Mouse (Mus musculus) lung, embryonic 14.5 days (tissue): ENCODE measurements around the gene Dab2. TPM values are rescaled to one million over a fixed set of nuclear protein-coding genes. Genes with fewer than 3 reads are reported as not detected.

Source experiments
- ATAC-seq: fragments of 200-750 bp; cut with Nextera tagmentation; 2 replicates; pipeline ENCODE4 v1.8.0; 2017; ENCODE audit warnings: mild to moderate bottlenecking, moderate TSS enrichment, moderate library complexity; ENCODE audit not compliant: insufficient read depth
- DNase-seq: peaks from one replicate; pipeline ENCODE4 v3.0.0-alpha.2; 2015
- H3K27ac ChIP-seq: fragments of 300-500 bp; sonication (generic); 2 replicates; pipeline ENCODE4 v1.5.1; 2014; ENCODE audit warnings: low read depth, mild to moderate bottlenecking, moderate library complexity
- H3K27me3 ChIP-seq: fragments of 300-500 bp; sonication (generic); 2 replicates; pipeline ENCODE4 v1.6.1; 2014; ENCODE audit warnings: low read length, control low read depth; ENCODE audit not compliant: insufficient read depth
- H3K36me3 ChIP-seq: fragments of 300-500 bp; sonication (generic); 2 replicates; pipeline ENCODE4 v1.6.1; 2014; ENCODE audit warnings: control low read depth; ENCODE audit not compliant: insufficient read depth
- H3K4me1 ChIP-seq: fragments of 300-500 bp; sonication (generic); 2 replicates; pipeline ENCODE4 v1.6.1; 2014; ENCODE audit warnings: antibody characterized with exemption, control low read depth; ENCODE audit not compliant: insufficient read depth
- H3K4me2 ChIP-seq: fragments of 300-500 bp; sonication (generic); 2 replicates; pipeline ENCODE4 v1.6.1; 2014; ENCODE audit warnings: mild to moderate bottlenecking
- H3K4me3 ChIP-seq: fragments of 300-500 bp; sonication (generic); 2 replicates; pipeline ENCODE4 v1.5.1; 2014; ENCODE audit warnings: low read depth, low read length
- H3K9ac ChIP-seq: fragments of 300-500 bp; sonication (generic); 2 replicates; pipeline ENCODE4 v1.6.1; 2014
- H3K9me3 ChIP-seq: fragments of 300-500 bp; sonication (generic); 2 replicates; pipeline ENCODE4 v1.6.1; 2016; ENCODE audit warnings: low read depth, low read length, control low read depth
- CTCF ChIP-seq: IDR thresholded peaks from 2 replicates; pipeline ENCODE4 v1.5.1; 2016; ENCODE audit warnings: antibody characterized with exemption, low read depth
- WGBS: fragments of 180-500 bp; shearing (Covaris S2); extraction: QIAGEN DNeasy Blood & Tissue Kit; methylation state at CpG from one replicate; pipeline ENCODE4 v1.1.7; 2014; 5-methylcytosine and 5-hydroxymethylcytosine counted together
- polyA plus RNA-seq: library from polyadenylated mRNA; unstranded; fragments of >200 nt; fragmentation: Nextera tagmentation; extraction: Ambion mirVana; gene quantifications from 2 replicates; pipeline ENCODE4 v1.2.1, GENCODE M21; 2014

The Dab2 gene
- polyA plus RNA-seq, 1 experiment from 2014 or later = 50.0 TPM

DNA sequence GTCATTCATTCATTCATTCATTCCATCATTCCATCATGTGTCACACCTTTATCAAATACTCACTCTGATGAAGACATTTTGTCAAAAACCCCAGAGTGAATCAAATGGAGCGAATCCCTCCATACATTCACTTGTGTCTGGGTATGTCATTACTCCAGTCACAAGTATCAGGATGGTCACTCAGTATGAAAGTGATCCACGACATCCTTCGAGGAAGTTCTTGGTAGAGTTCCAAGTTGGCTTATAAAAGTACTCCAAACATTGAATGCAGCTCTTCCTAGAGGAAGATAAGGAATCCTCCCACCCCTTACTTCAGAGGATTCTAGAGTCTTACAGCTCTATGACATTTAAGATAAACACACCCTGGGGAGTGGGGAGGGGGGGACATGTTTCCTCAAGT lies 10.0 kb downstream of the Dab2 start:
- Histone ChIP-seq H3K27ac (no peak overlapping the region), H3K27me3 (no peaks in the 10 kb centered on the region), H3K9ac (no peak overlapping the region), H3K36me3 (no peaks in the 10 kb centered on the region), H3K4me2 (no peak overlapping the region), H3K4me1 (no peaks in the 10 kb centered on the region), H3K4me3 (no peak overlapping the region), H3K9me3 (no peaks in the 10 kb centered on the region)
- 57% methylated on average over 3 of the region's 3 CpGs for WGBS
- ATAC-seq = peak; percentile 65
- TF ChIP-seq CTCF = no peak
- peak; percentile 79 for DNase-seq

DNA sequence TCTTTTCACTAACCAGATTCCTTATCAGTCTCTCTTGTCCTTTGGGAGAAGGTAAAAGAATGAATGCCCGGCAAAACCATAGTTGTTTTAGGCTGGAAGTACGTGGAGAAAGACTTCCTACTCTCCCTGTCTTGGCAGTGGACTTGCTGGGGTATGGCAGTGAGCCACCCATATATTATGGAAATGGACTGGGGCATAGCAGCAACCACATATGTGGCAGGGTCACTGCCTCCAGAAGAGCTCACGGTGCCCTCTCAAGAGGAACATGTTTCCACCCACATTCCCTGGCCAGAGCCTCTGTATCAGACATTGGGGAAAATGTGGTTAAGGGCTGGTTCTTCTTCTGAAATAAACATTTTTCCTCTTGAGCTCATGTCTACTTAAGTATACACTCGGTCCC lies 10.8 kb downstream of the Dab2 start:
- no peak for ATAC-seq
- DNase-seq = no peak
- Histone ChIP-seq H3K36me3 (no peaks in the 10 kb centered on the region), H3K27ac (no peak overlapping the region), H3K9me3 (no peaks in the 10 kb centered on the region), H3K4me1 (no peaks in the 10 kb centered on the region), H3K27me3 (no peaks in the 10 kb centered on the region), H3K4me3 (no peak overlapping the region), H3K9ac (no peak overlapping the region), H3K4me2 (no peak overlapping the region)
- no peak for TF ChIP-seq CTCF
- WGBS = 74% methylated on average over 4 of the region's 4 CpGs

DNA sequence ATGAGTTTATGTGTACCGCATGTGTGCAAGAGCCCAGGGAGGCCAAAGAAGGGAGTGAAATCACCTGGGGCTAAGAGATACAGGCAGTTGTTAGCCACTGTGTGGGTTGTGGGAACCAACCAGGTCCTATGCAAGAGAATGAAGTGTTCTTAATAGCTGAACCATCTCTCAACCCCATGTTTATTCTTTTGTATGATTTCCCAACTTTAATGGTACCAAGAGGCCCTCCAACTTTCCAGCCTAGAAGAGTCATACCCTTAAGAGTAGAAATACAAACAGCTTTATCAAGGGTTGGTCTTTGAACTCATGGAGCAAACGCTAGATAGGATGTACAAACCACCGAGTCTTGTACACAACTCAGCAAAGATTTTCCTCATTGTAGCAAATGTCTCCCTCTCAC lies 12.8 kb downstream of the Dab2 start:
- no peak overlapping the region for H3K9ac ChIP-seq
- H3K4me1 ChIP-seq = no peaks in the 10 kb centered on the region
- ATAC-seq (no peak), DNase-seq (no peak)
- H3K9me3 ChIP-seq = no peaks in the 10 kb centered on the region
- no peaks in the 10 kb centered on the region for H3K36me3 ChIP-seq
- H3K27ac ChIP-seq = no peak overlapping the region
- 66% methylated on average over 3 of the region's 3 CpGs for WGBS
- H3K4me3 ChIP-seq = no peak overlapping the region
- no peak overlapping the region for H3K4me2 ChIP-seq
- TF ChIP-seq CTCF = no peak
- H3K27me3 ChIP-seq = no peaks in the 10 kb centered on the region

DNA sequence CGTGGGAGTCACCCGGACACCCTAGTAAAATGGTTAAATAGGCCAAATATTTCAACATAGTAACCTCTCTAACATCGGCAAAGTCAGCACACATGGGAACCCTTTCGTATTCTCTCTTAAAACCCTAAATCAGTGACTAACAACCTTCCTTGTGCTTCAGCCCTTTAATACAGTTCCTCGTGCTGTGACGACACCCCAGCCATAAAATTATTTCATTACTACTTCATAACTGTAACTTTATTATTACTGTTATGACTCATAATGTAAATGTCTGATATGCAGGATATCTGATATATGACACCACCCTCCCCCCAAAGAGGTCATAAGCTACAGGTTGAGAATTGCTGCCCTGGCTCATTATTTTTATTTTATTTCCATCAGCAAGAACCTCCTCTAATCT lies 19.8 kb downstream of the Dab2 start:
- Histone ChIP-seq H3K9me3 (no peaks in the 10 kb centered on the region), H3K36me3 (no peaks in the 10 kb centered on the region), H3K27me3 (no peaks in the 10 kb centered on the region), H3K4me1 (0 out of 2 replicates have a peak, but pooled peaks cover 4% of the 10 kb centered on the region), H3K9ac (no peak overlapping the region), H3K4me2 (no peak overlapping the region), H3K27ac (no peak overlapping the region), H3K4me3 (no peak overlapping the region)
- no peak for ATAC-seq
- WGBS = 81% methylated on average over 6 of the region's 6 CpGs
- DNase-seq = no peak
- no peak for TF ChIP-seq CTCF

DNA sequence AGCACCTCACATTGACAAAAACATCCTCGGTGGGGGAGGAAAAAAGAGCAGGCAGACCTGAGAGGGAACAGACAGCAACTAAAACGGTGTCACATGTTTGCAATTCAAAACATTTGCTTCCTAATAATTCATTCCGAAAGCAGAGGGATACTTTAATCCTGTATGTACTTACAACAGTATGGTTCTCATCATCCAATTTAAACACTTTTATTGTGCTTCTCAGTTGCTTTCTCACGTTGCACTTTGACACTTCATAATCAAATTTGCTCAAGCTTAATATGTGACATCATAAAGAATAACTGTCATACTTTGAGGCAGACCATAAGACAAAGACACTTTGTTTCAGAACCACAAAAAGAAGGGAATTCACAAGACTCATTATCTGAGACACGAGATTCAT lies 20.9 kb downstream of the Dab2 start:
- WGBS = 25% methylated on average over 5 of the region's 5 CpGs
- Histone ChIP-seq H3K4me3 (no peak overlapping the region), H3K9me3 (no peaks in the 10 kb centered on the region), H3K27ac (no peak overlapping the region), H3K4me2 (no peak overlapping the region), H3K4me1 (0 out of 2 replicates have a peak, but pooled peaks cover 4% of the 10 kb centered on the region), H3K36me3 (no peaks in the 10 kb centered on the region), H3K27me3 (no peaks in the 10 kb centered on the region), H3K9ac (no peak overlapping the region)
- TF ChIP-seq CTCF = no peak
- DNase-seq (no peak), ATAC-seq (no peak)

DNA sequence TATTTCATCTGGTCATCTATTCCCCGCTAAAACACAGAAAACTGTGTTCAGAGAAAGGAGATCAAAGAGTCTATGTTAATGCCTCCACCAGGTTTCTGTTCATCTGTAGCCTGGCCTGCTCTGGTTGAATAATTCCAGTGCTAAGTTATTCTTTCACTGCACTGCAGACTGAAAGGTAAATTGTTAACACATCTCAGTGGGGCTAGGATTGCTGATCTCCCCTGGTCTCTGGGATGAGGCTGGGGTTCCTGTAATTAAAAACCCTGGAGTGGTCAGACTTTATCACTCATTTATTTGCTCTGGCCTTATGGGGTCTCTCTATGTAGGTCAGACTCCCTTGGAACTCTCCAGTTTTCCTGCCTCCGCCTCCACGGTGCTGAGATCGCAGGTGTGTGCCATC lies 21.7 kb downstream of the Dab2 start:
- Histone ChIP-seq H3K9me3 (no peaks in the 10 kb centered on the region), H3K4me2 (no peak overlapping the region), H3K27ac (no peak overlapping the region), H3K9ac (no peak overlapping the region), H3K27me3 (no peaks in the 10 kb centered on the region), H3K4me1 (0 out of 2 replicates have a peak, but pooled peaks cover 4% of the 10 kb centered on the region), H3K36me3 (no peaks in the 10 kb centered on the region), H3K4me3 (no peak overlapping the region)
- ATAC-seq = no peak
- 61% methylated on average over 4 of the region's 4 CpGs for WGBS
- no peak for DNase-seq
- TF ChIP-seq CTCF = no peak

DNA sequence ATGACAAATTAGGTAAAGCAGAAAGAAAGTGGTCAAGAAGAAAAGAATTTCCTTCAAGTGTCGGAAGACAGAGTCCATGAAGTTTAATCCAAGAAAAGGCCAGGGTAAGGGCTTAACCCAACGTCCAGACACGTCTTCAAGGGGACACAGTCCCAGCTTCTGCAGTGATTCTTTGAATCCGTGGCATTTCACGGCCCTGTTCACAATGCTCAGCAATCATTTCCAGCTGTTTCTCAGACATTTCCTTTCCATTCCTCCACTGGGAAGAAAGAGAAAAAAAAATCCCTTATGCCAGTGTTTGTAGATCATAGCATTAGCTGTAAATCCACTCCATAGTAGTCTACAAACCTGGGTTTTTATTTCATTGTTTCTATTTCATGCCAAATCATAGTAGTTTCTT lies 22.7 kb downstream of the Dab2 start:
- ATAC-seq (no peak), DNase-seq (no peak)
- Histone ChIP-seq H3K4me2 (no peak overlapping the region), H3K27ac (no peak overlapping the region), H3K4me1 (0 out of 2 replicates have a peak, but pooled peaks cover 4% of the 10 kb centered on the region), H3K9ac (no peak overlapping the region), H3K9me3 (no peaks in the 10 kb centered on the region), H3K36me3 (no peaks in the 10 kb centered on the region), H3K4me3 (no peak overlapping the region), H3K27me3 (no peaks in the 10 kb centered on the region)
- no peak for TF ChIP-seq CTCF
- WGBS = 39% methylated on average over 5 of the region's 5 CpGs

DNA sequence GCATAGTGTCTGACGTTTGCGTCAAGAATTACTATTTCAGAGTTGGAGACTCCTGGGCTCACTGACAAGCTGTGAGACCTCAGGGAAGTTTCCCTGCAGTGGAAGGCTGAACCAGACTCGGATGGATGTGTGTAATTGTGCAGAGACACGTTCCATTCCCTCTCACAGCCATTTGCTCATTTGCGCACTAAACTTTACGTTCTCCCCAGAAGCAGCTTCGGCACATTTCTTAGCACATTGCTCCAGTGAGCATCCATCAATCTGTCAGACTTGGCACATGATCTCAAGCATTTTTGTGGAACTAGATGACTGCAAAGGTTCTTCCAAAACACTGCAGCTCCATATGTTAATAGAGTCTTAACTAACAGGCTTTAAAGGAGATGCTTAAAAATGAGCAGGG lies 24.0 kb downstream of the Dab2 start:
- H3K4me1 ChIP-seq = 0 out of 2 replicates have a peak, but pooled peaks cover 4% of the 10 kb centered on the region
- no peak; the same call in 1 of the 2 replicates for ATAC-seq
- 47% methylated on average over 7 of the region's 7 CpGs for WGBS

More for the DNA sequence above, 24.0 kb downstream of the Dab2 start:
- H3K9me3 ChIP-seq = no peaks in the 10 kb centered on the region
- H3K27me3 ChIP-seq = no peaks in the 10 kb centered on the region
- H3K4me3 ChIP-seq = no peak overlapping the region
- H3K4me2 ChIP-seq = no peak overlapping the region
- H3K36me3 ChIP-seq = no peaks in the 10 kb centered on the region
- TF ChIP-seq CTCF = no peak
- peak; percentile 62 for DNase-seq
- no peak overlapping the region for H3K9ac ChIP-seq
- no peak overlapping the region for H3K27ac ChIP-seq
